Mouse (Mus musculus) gastrocnemius, postnatal 14 days (tissue): ENCODE results near the gene Olfr640. TPM values are rescaled to one million over a fixed set of nuclear protein-coding genes. Genes with fewer than 3 reads are reported as not detected.

ENCODE experiments used
- DNase-seq: peaks from one replicate; pipeline ENCODE4 v3.0.0; 2021; ENCODE audit warnings: mixed read lengths
- intact Hi-C: fragments of 180-260 bp; cut with DNase I; formaldehyde crosslinking; loops from one replicate; pipeline ENCODE4 v1.15.1; 2025; ENCODE audit warnings: low total_unique reads
- long read RNA-seq, 2 experiments: library from polyadenylated mRNA; stranded (forward); transcript quantifications; one replicate each; pipeline ENCODE4 v2.0.0; 2021
- total RNA-seq, 2 experiments: library from RNA; stranded (reverse); gene quantifications; 2 replicates each; pipeline ENCODE4 v1.2.3; 2021

Gene Olfr640
- total RNA-seq, result not detected
- long read RNA-seq, experiment 1, result 0 reads
- long read RNA-seq, experiment 2, result 0 reads

- DNase-seq, result no peak
- intact Hi-C loops, result no loop called here
These were observed at the start of gene Olfr640 for GRCm38 (mm10) chr7:104025473-104025872. Gene Olfr640 (minus strand): TSS chr7:104025573.

GRCm38 (mm10) chr7:104071769-104072168 lies 46.4 kb upstream of the Olfr640 start, which contains the start of gene Olfr644:
Gene Olfr644 (minus strand): TSS chr7:104071869.
- intact Hi-C loops, result no loop called here
- no peak for DNase-seq

GRCm38 (mm10) chr7:104061345-104061744 lies 36.0 kb upstream of the Olfr640 start, which contains the start of gene 4930516K23Rik:
Gene 4930516K23Rik (minus strand): TSS chr7:104061445.
- intact Hi-C loops, result no loop called here
- no peak for DNase-seq

GRCm38 (mm10) chr7:104059215-104059614 lies 33.8 kb upstream of the Olfr640 start:
- intact Hi-C loops, result loop anchor here (10.0 kb wide), 1 partner anchor 1756 kb away; the partner anchor contains the start of gene Mrpl17
- DNase-seq, result no peak

- intact Hi-C loops, result loop anchor here (10.0 kb wide), 1 partner anchor 1762 kb away; the partner anchor contains the start of gene Mrpl17
These were observed 27.2 kb upstream of the Olfr640 start, which contains the start of gene Olfr642 for GRCm38 (mm10) chr7:104052566-104052965. Gene Olfr642 (minus strand): TSS chr7:104052666.

GRCm38 (mm10) chr7:104050745-104051144 lies 25.4 kb upstream of the Olfr640 start:
- intact Hi-C loops, result loop anchor here (10.0 kb wide), 1 partner anchor 1764 kb away; the partner anchor contains the start of gene Mrpl17
- DNase-seq, result no peak

More at GRCm38 (mm10) chr7:104052566-104052965, 27.2 kb upstream of the Olfr640 start, which contains the start of gene Olfr642:
- DNase-seq, result no peak

GRCm38 (mm10) chr7:104035145-104035544 lies 9.8 kb upstream of the Olfr640 start, which contains the start of gene Olfr641:
Gene Olfr641 (plus strand): TSS chr7:104035445.
- intact Hi-C loops, result no loop called here

GRCm38 (mm10) chr7:104026978-104027377 lies 1.6 kb upstream of the Olfr640 start:
- DNase-seq, result no peak
- intact Hi-C loops, result no loop called here

More at GRCm38 (mm10) chr7:104035145-104035544, 9.8 kb upstream of the Olfr640 start, which contains the start of gene Olfr641:
- no peak for DNase-seq

GRCm38 (mm10) chr7:104021651-104022050 lies 3.7 kb downstream of the Olfr640 start:
- intact Hi-C loops, result no loop called here
- no peak for DNase-seq

GRCm38 (mm10) chr7:104018953-104019352 lies 6.4 kb downstream of the Olfr640 start:
- intact Hi-C loops, result no loop called here
- DNase-seq, result no peak

- intact Hi-C loops, result no loop called here
- DNase-seq, result no peak
These were observed 8.2 kb downstream of the Olfr640 start, which contains the start of gene Olfr639 for GRCm38 (mm10) chr7:104017203-104017602. Gene Olfr639 (minus strand): TSS chr7:104017303.

- DNase-seq, result no peak
- intact Hi-C loops, result no loop called here
These were observed 26.2 kb downstream of the Olfr640 start for GRCm38 (mm10) chr7:103999124-103999523.

GRCm38 (mm10) chr7:103998446-103998845 lies 26.9 kb downstream of the Olfr640 start, which contains the start of gene Olfr638:
Gene Olfr638 (plus strand): TSS chr7:103998746.
- DNase-seq, result no peak
- intact Hi-C loops, result no loop called here

- intact Hi-C loops, result no loop called here
- no peak for DNase-seq
These were observed 53.6 kb downstream of the Olfr640 start for GRCm38 (mm10) chr7:103971782-103972181.

GRCm38 (mm10) chr7:103970852-103971251 lies 54.5 kb downstream of the Olfr640 start, which contains the start of gene Olfr635:
Gene Olfr635 (plus strand): TSS chr7:103971152.
- no peak for DNase-seq
- intact Hi-C loops, result no loop called here

Other genes starting within 250 kb of the Olfr640 start
- gene Olfr68, start 245.9 kb downstream of the Olfr640 start, total RNA-seq, result not detected
- not detected for gene Olfr67, start 233.8 kb downstream of the Olfr640 start, total RNA-seq
- gene Hbb-bt, start 211.6 kb downstream of the Olfr640 start, total RNA-seq, result 100 to 1,000 TPM; 114 to 127 TPM
- gene Hbb-bs, start 197.5 kb downstream of the Olfr640 start, total RNA-seq, result 1,000 to 10,000 TPM; 1,097 to 1,122 TPM
- gene Hbb-bh2, start 185.1 kb downstream of the Olfr640 start, total RNA-seq, result not detected
- not detected for gene Hbb-bh1, start 182.4 kb downstream of the Olfr640 start, total RNA-seq
- not detected for gene Hbb-y, start 172.4 kb downstream of the Olfr640 start, total RNA-seq
- not detected for gene Olfr66, start 139.3 kb downstream of the Olfr640 start, total RNA-seq
- not detected for gene Olfr64, start 131.1 kb downstream of the Olfr640 start, total RNA-seq
- gene Olfr65, start 122.1 kb downstream of the Olfr640 start, total RNA-seq, result not detected
- gene Olfr631, start 96.7 kb downstream of the Olfr640 start, total RNA-seq, result not detected
- gene Olfr632, start 91.2 kb downstream of the Olfr640 start, total RNA-seq, result not detected
- gene Olfr633, start 81.1 kb downstream of the Olfr640 start, total RNA-seq, result not detected
- gene Olfr635, start 54.4 kb downstream of the Olfr640 start, total RNA-seq, result not detected
- gene Olfr638, start 26.8 kb downstream of the Olfr640 start, total RNA-seq, result not detected
- not detected for gene Olfr639, start 8.3 kb downstream of the Olfr640 start, total RNA-seq
- not detected for gene Olfr641, start 9.9 kb upstream of the Olfr640 start, total RNA-seq
- not detected for gene Olfr642, start 27.1 kb upstream of the Olfr640 start, total RNA-seq
- not detected for gene 4930516K23Rik, start 35.9 kb upstream of the Olfr640 start, total RNA-seq
- not detected for gene Olfr644, start 46.3 kb upstream of the Olfr640 start, total RNA-seq
- gene Olfr645, start 59.9 kb upstream of the Olfr640 start, total RNA-seq, result not detected
- gene Olfr646, start 79.3 kb upstream of the Olfr640 start, total RNA-seq, result not detected
- not detected for gene Ubqln5, start 104.3 kb upstream of the Olfr640 start, total RNA-seq
- gene Olfr643, start 111.8 kb upstream of the Olfr640 start, total RNA-seq, result not detected
- not detected for gene Ubqln3, start 117.7 kb upstream of the Olfr640 start, total RNA-seq
- gene Ubqlnl, start 125.0 kb upstream of the Olfr640 start, total RNA-seq, result not detected
- not detected for gene Olfm5, start 139.3 kb upstream of the Olfr640 start, total RNA-seq
- gene Olfr648, start 157.8 kb upstream of the Olfr640 start, total RNA-seq, result not detected
- gene Olfr649, start 170.4 kb upstream of the Olfr640 start, total RNA-seq, result not detected
- under 1 TPM; 0.18 to 0.31 TPM for gene Trim6, start 193.2 kb upstream of the Olfr640 start, total RNA-seq
- 1 to 10 TPM; 1.1 to 1.4 TPM for gene Trim34a, start 218.9 kb upstream of the Olfr640 start, total RNA-seq